Mouse (Mus musculus) midbrain, embryonic 13.5 days (tissue): ENCODE data around the gene Syngr4. TPM values are rescaled to one million over a fixed set of nuclear protein-coding genes. Genes with fewer than 3 reads are reported as not detected.
"Not testable (repeated sequence)": the region's sequence is repeated elsewhere in the genome, so short reads cannot be mapped to it uniquely, and the experiment has no call there.

Experiments used
- ATAC-seq: fragments of 200-750 bp; cut with Nextera tagmentation; 2 replicates; pipeline ENCODE4 v1.8.0; 2017; ENCODE audit warnings: mild to moderate bottlenecking, moderate TSS enrichment, moderate library complexity
- H3K27ac ChIP-seq: fragments of 300-500 bp; sonication (generic); 2 replicates; pipeline ENCODE4 v1.5.1; 2015; ENCODE audit warnings: inconsistent platforms, mild to moderate bottlenecking, moderate library complexity
- H3K27me3 ChIP-seq: fragments of 300-500 bp; sonication (generic); 2 replicates; pipeline ENCODE4 v1.6.1; 2015; ENCODE audit warnings: mild to moderate bottlenecking, inconsistent platforms
- H3K36me3 ChIP-seq: fragments of 300-500 bp; sonication (generic); 2 replicates; pipeline ENCODE4 v1.6.1; 2015; ENCODE audit warnings: mild to moderate bottlenecking, inconsistent platforms
- H3K4me1 ChIP-seq: fragments of 300-500 bp; sonication (generic); replicated peaks from 2 replicates; pipeline ENCODE4 v1.6.1; 2015; ENCODE audit warnings: inconsistent platforms
- H3K4me2 ChIP-seq: fragments of 300-500 bp; sonication (generic); replicated peaks from 2 replicates; pipeline ENCODE4 v1.6.1; 2015; ENCODE audit warnings: moderate library complexity, mild to moderate bottlenecking, inconsistent platforms
- H3K4me3 ChIP-seq: fragments of 300-500 bp; sonication (generic); replicated peaks from 2 replicates; pipeline ENCODE4 v1.5.1; 2015; ENCODE audit warnings: mild to moderate bottlenecking, inconsistent platforms
- H3K9ac ChIP-seq: fragments of 300-500 bp; sonication (generic); replicated peaks from 2 replicates; pipeline ENCODE4 v1.6.1; 2015; ENCODE audit warnings: mild to moderate bottlenecking, inconsistent platforms
- H3K9me3 ChIP-seq: fragments of 300-500 bp; sonication (generic); 2 replicates; pipeline ENCODE4 v1.6.1; 2016; ENCODE audit warnings: mild to moderate bottlenecking, inconsistent platforms
- WGBS: fragments of 180-500 bp; shearing (Covaris S2); methylation state at CpG from one replicate; pipeline ENCODE4 v1.1.7; 2015; 5-methylcytosine and 5-hydroxymethylcytosine counted together
- polyA plus RNA-seq: library from polyadenylated mRNA; unstranded; fragments of >200 nt; fragmentation: Nextera tagmentation; extraction: Ambion mirVana; gene quantifications from 2 replicates; pipeline ENCODE4 v1.2.1, GENCODE M21; 2015

Syngr4 gene
- 0.28 and 0.66 TPM in 2 replicates for polyA plus RNA-seq

GRCm38 (mm10) chr7:45896517-45897257 lies at the start of gene Syngr4, which contains the start of gene Tmem143:
TSS of gene Syngr4 (minus strand) at chr7:45896714.
TSS of gene Tmem143 (plus strand) at chr7:45896941.
- Histone ChIP-seq H3K36me3 (no peaks in the 10 kb centered on the region), H3K4me3 (peak within 1 kb of the TSS; percentile 55), H3K9ac (peak within 1 kb of the TSS; percentile 65), H3K4me1 (peaks cover 16% of the 10 kb centered on the region), H3K4me2 (peak within 1 kb of the TSS; percentile 93), H3K9me3 (no peaks in the 10 kb centered on the region), H3K27ac (peak within 1 kb of the TSS; percentile 70), H3K27me3 (0 out of 2 replicates have a peak, but pooled peaks cover 2% of the 10 kb centered on the region)
- under 1% methylated on average over 40 of the region's 40 CpGs for WGBS
- ATAC-seq = peak; percentile 91

GRCm38 (mm10) chr7:45943280-45943679 lies 46.8 kb upstream of the Syngr4 start:
- not testable (repeated sequence) for H3K27me3 ChIP-seq, H3K36me3 ChIP-seq, H3K4me3 ChIP-seq, H3K9ac ChIP-seq, H3K4me1 ChIP-seq, H3K27ac ChIP-seq, H3K9me3 ChIP-seq, H3K4me2 ChIP-seq, ATAC-seq
- 60% methylated on average over 1 of the region's 1 CpGs for WGBS

- Histone ChIP-seq H3K4me1 (no peaks in the 10 kb centered on the region), H3K36me3 (no peaks in the 10 kb centered on the region), H3K9ac (no peak overlapping the region), H3K27me3 (no peaks in the 10 kb centered on the region), H3K4me3 (no peak overlapping the region), H3K4me2 (no peak overlapping the region), H3K27ac (no peak overlapping the region), H3K9me3 (no peaks in the 10 kb centered on the region)
- ATAC-seq = no peak
- WGBS = 88% methylated on average over 9 of the region's 9 CpGs
These were observed 45.5 kb upstream of the Syngr4 start for GRCm38 (mm10) chr7:45941986-45942385.

- Histone ChIP-seq H3K4me1 (no peaks in the 10 kb centered on the region), H3K9ac (no peak overlapping the region)
These were observed 43.3 kb upstream of the Syngr4 start for GRCm38 (mm10) chr7:45939836-45940235.

GRCm38 (mm10) chr7:45935114-45935513 lies 38.6 kb upstream of the Syngr4 start:
- peak; percentile 82 for ATAC-seq
- H3K4me1 ChIP-seq = no peaks in the 10 kb centered on the region
- no peak overlapping the region for H3K4me2 ChIP-seq
- 28% methylated on average over 7 of the region's 7 CpGs for WGBS
- H3K27me3 ChIP-seq = no peaks in the 10 kb centered on the region
- H3K27ac ChIP-seq = no peak overlapping the region
- H3K4me3 ChIP-seq = no peak overlapping the region
- no peaks in the 10 kb centered on the region; the same call in 1 of the 2 replicates for H3K9me3 ChIP-seq
- no peak overlapping the region for H3K9ac ChIP-seq
- 0 out of 2 replicates have a peak, but pooled peaks cover 3% of the 10 kb centered on the region for H3K36me3 ChIP-seq

More at GRCm38 (mm10) chr7:45939836-45940235, 43.3 kb upstream of the Syngr4 start:
- no peaks in the 10 kb centered on the region for H3K27me3 ChIP-seq
- no peak overlapping the region for H3K27ac ChIP-seq
- H3K4me3 ChIP-seq = no peak overlapping the region
- no peak overlapping the region for H3K4me2 ChIP-seq
- WGBS = 39% methylated on average over 2 of the region's 2 CpGs
- ATAC-seq = no peak
- H3K36me3 ChIP-seq = no peaks in the 10 kb centered on the region
- no peaks in the 10 kb centered on the region for H3K9me3 ChIP-seq

- not testable (repeated sequence) for H3K4me1 ChIP-seq, H3K9me3 ChIP-seq, H3K4me3 ChIP-seq, H3K27ac ChIP-seq, H3K4me2 ChIP-seq, H3K27me3 ChIP-seq, H3K9ac ChIP-seq, ATAC-seq, H3K36me3 ChIP-seq
- WGBS = 93% methylated on average over 12 of the region's 12 CpGs
These were observed 37.3 kb upstream of the Syngr4 start for GRCm38 (mm10) chr7:45933766-45934165.

GRCm38 (mm10) chr7:45929688-45930087 lies 33.2 kb upstream of the Syngr4 start:
- ATAC-seq = no peak
- no peak overlapping the region for H3K4me3 ChIP-seq
- H3K9me3 ChIP-seq = peaks cover 6% of the 10 kb centered on the region; the same call in 1 of the 2 replicates
- no peak overlapping the region for H3K27ac ChIP-seq
- no peak overlapping the region for H3K9ac ChIP-seq
- no peak overlapping the region for H3K4me2 ChIP-seq
- H3K4me1 ChIP-seq = peaks cover 3% of the 10 kb centered on the region; the same call in 1 of the 2 replicates
- H3K36me3 ChIP-seq = 0 out of 2 replicates have a peak, but pooled peaks cover 3% of the 10 kb centered on the region
- H3K27me3 ChIP-seq = peaks cover 9% of the 10 kb centered on the region
- 82% methylated on average over 1 of the region's 1 CpGs for WGBS

GRCm38 (mm10) chr7:45928626-45929295 lies 32.2 kb upstream of the Syngr4 start:
- Histone ChIP-seq H3K27ac (no peak overlapping the region), H3K9ac (no peak overlapping the region), H3K4me3 (no peak overlapping the region), H3K36me3 (0 out of 2 replicates have a peak, but pooled peaks cover 3% of the 10 kb centered on the region), H3K4me1 (peaks cover 3% of the 10 kb centered on the region; the same call in 1 of the 2 replicates), H3K9me3 (peaks cover 6% of the 10 kb centered on the region; the same call in 1 of the 2 replicates), H3K27me3 (peaks cover 9% of the 10 kb centered on the region), H3K4me2 (peak overlapping the region; percentile 28)
- ATAC-seq = no peak
- WGBS = 13% methylated on average over 20 of the region's 23 CpGs

- Histone ChIP-seq H3K4me2 (peak overlapping the region; percentile 63), H3K4me3 (0 out of 2 replicates have a peak overlapping the region, but pooled peaks have one; percentile 6), H3K9ac (no peak overlapping the region), H3K36me3 (no peaks in the 10 kb centered on the region), H3K27ac (no peak overlapping the region), H3K27me3 (peaks cover 22% of the 10 kb centered on the region), H3K4me1 (peaks cover 11% of the 10 kb centered on the region), H3K9me3 (0 out of 2 replicates have a peak, but pooled peaks cover 6% of the 10 kb centered on the region)
- 0 out of 2 replicates have a peak, but pooled peaks have one; percentile 12 for ATAC-seq
- 12% methylated on average over 14 of the region's 14 CpGs for WGBS
These were observed 27.9 kb upstream of the Syngr4 start for GRCm38 (mm10) chr7:45924429-45924816.

- Histone ChIP-seq H3K4me3 (peak within 1 kb of the TSS; percentile 46), H3K9me3 (0 out of 2 replicates have a peak, but pooled peaks cover 6% of the 10 kb centered on the region), H3K36me3 (no peaks in the 10 kb centered on the region), H3K9ac (peak within 1 kb of the TSS; percentile 50), H3K4me2 (peak within 1 kb of the TSS; percentile 63), H3K27ac (peak within 1 kb of the TSS; percentile 73), H3K27me3 (peaks cover 22% of the 10 kb centered on the region), H3K4me1 (peaks cover 9% of the 10 kb centered on the region)
- 4% methylated on average over 24 of the region's 24 CpGs for WGBS
- peak; percentile 51 for ATAC-seq
These were observed 27.4 kb upstream of the Syngr4 start, which contains the start of gene Ccdc114 for GRCm38 (mm10) chr7:45923762-45924428. TSS of gene Ccdc114 (plus strand) at chr7:45924072.

- peak overlapping the region; percentile 50 for H3K9ac ChIP-seq
- H3K27ac ChIP-seq = peak overlapping the region; percentile 73
- ATAC-seq = peak; percentile 90
- no peaks in the 10 kb centered on the region for H3K36me3 ChIP-seq
- H3K4me3 ChIP-seq = peak overlapping the region; percentile 46
- 0 out of 2 replicates have a peak, but pooled peaks cover 6% of the 10 kb centered on the region for H3K9me3 ChIP-seq
- peaks cover 19% of the 10 kb centered on the region for H3K27me3 ChIP-seq
- peaks cover 8% of the 10 kb centered on the region for H3K4me1 ChIP-seq
- H3K4me2 ChIP-seq = peak overlapping the region; percentile 63
- WGBS = under 1% methylated on average over 37 of the region's 37 CpGs
These were observed 26.6 kb upstream of the Syngr4 start for GRCm38 (mm10) chr7:45922928-45923761.
